Mouse (Mus musculus) macrophage (primary cell): ENCODE data around the gene Efhd1. TPM values are rescaled to one million over a fixed set of nuclear protein-coding genes. Genes with fewer than 3 reads are reported as not detected.

Source experiments
- H3K27ac ChIP-seq: fragments of 350-480 bp; formaldehyde crosslinking; 2 replicates; pipeline ENCODE4 v1.9.0; 2021
- H3K36me3 ChIP-seq: fragments of 350-480 bp; formaldehyde crosslinking; 2 replicates; pipeline ENCODE4 v1.9.0; 2021; ENCODE audit errors: inconsistent target
- H3K4me3 ChIP-seq: fragments of 350-480 bp; formaldehyde crosslinking; 2 replicates; pipeline ENCODE4 v1.9.0; 2021; ENCODE audit errors: inconsistent target
- H3K79me2 ChIP-seq: fragments of 350-480 bp; formaldehyde crosslinking; 2 replicates; pipeline ENCODE4 v1.9.0; 2021; ENCODE audit errors: inconsistent target
- WGBS: methylation state at CpG from one replicate; pipeline ENCODE4 v1.1.7; 2026; ENCODE audit warnings: inconsistent platforms; ENCODE audit not compliant: missing documents; 5-methylcytosine and 5-hydroxymethylcytosine counted together
- polyA plus RNA-seq: library from polyadenylated mRNA; stranded (reverse); fragments of 250-400 nt; gene quantifications from 3 replicates; pipeline ENCODE4 v1.2.4, GENCODE M21; 2018; ENCODE audit warnings: inconsistent platforms

Gene Efhd1
- polyA plus RNA-seq, 1 experiment from 2014 or later: 0.13 TPM

GRCm38 (mm10) chr1:87309621-87310020 lies 45.5 kb downstream of the Efhd1 start:
- Histone ChIP-seq H3K4me3 (no peak overlapping the region), H3K36me3 (no peaks in the 10 kb centered on the region), H3K27ac (no peak overlapping the region), H3K79me2 (no peaks in the 10 kb centered on the region)
- 91% methylated on average over 16 of the region's 16 CpGs for WGBS

- no peak overlapping the region for H3K4me3 ChIP-seq
- no peak overlapping the region for H3K27ac ChIP-seq
- H3K36me3 ChIP-seq: no peaks in the 10 kb centered on the region
- H3K79me2 ChIP-seq: no peaks in the 10 kb centered on the region
- 95% methylated on average over 2 of the region's 2 CpGs for WGBS
These were observed 48.5 kb downstream of the Efhd1 start for GRCm38 (mm10) chr1:87312681-87313080.

- Histone ChIP-seq H3K36me3 (no peaks in the 10 kb centered on the region), H3K27ac (no peak overlapping the region), H3K4me3 (no peak overlapping the region), H3K79me2 (no peaks in the 10 kb centered on the region)
- WGBS: 100% methylated on average over 2 of the region's 2 CpGs
These were observed 49.0 kb downstream of the Efhd1 start for GRCm38 (mm10) chr1:87313116-87313515.

- H3K27ac ChIP-seq: no peak overlapping the region
- H3K79me2 ChIP-seq: no peaks in the 10 kb centered on the region
- no peaks in the 10 kb centered on the region for H3K36me3 ChIP-seq
- H3K4me3 ChIP-seq: no peak overlapping the region
- WGBS: 97% methylated on average over 8 of the region's 8 CpGs
These were observed 49.8 kb downstream of the Efhd1 start for GRCm38 (mm10) chr1:87313843-87314570.

GRCm38 (mm10) chr1:87315431-87315830 lies 51.3 kb downstream of the Efhd1 start:
- Histone ChIP-seq H3K27ac (no peak overlapping the region), H3K4me3 (no peak overlapping the region), H3K36me3 (no peaks in the 10 kb centered on the region), H3K79me2 (no peaks in the 10 kb centered on the region)
- 96% methylated on average over 2 of the region's 2 CpGs for WGBS

GRCm38 (mm10) chr1:87315894-87316293 lies 51.7 kb downstream of the Efhd1 start:
- no peak overlapping the region for H3K27ac ChIP-seq
- no peaks in the 10 kb centered on the region for H3K79me2 ChIP-seq
- WGBS: 53% methylated on average over 2 of the region's 2 CpGs
- H3K4me3 ChIP-seq: no peak overlapping the region
- no peaks in the 10 kb centered on the region for H3K36me3 ChIP-seq

GRCm38 (mm10) chr1:87316672-87317071 lies 52.5 kb downstream of the Efhd1 start:
- Histone ChIP-seq H3K36me3 (no peaks in the 10 kb centered on the region), H3K27ac (no peak overlapping the region), H3K79me2 (no peaks in the 10 kb centered on the region), H3K4me3 (no peak overlapping the region)
- 53% methylated on average over 3 of the region's 3 CpGs for WGBS

- Histone ChIP-seq H3K36me3 (no peaks in the 10 kb centered on the region), H3K79me2 (no peaks in the 10 kb centered on the region), H3K27ac (no peak overlapping the region), H3K4me3 (no peak overlapping the region)
- WGBS: 21% methylated on average over 1 of the region's 1 CpGs
These were observed 56.9 kb downstream of the Efhd1 start for GRCm38 (mm10) chr1:87321071-87321470.

GRCm38 (mm10) chr1:87322778-87323177 lies 58.6 kb downstream of the Efhd1 start:
- peaks cover 5% of the 10 kb centered on the region for H3K79me2 ChIP-seq
- no peak overlapping the region for H3K4me3 ChIP-seq
- no peak overlapping the region for H3K27ac ChIP-seq
- H3K36me3 ChIP-seq: no peaks in the 10 kb centered on the region
- WGBS: 83% methylated on average over 3 of the region's 3 CpGs

- no peak overlapping the region for H3K27ac ChIP-seq
- no peak overlapping the region for H3K4me3 ChIP-seq
- H3K36me3 ChIP-seq: no peaks in the 10 kb centered on the region
- peaks cover 23% of the 10 kb centered on the region for H3K79me2 ChIP-seq
These were observed 60.5 kb downstream of the Efhd1 start for GRCm38 (mm10) chr1:87324649-87325048.

GRCm38 (mm10) chr1:87326742-87327163 lies 62.6 kb downstream of the Efhd1 start, which contains the start of gene Gigyf2:
Gene Gigyf2, plus strand, starts transcription at chr1:87326998.
- H3K27ac ChIP-seq: no peak within 1 kb of the TSS
- H3K4me3 ChIP-seq: peak within 1 kb of the TSS; percentile 71
- H3K36me3 ChIP-seq: no peaks in the 10 kb centered on the region
- peaks cover 44% of the 10 kb centered on the region for H3K79me2 ChIP-seq
- WGBS: 0% methylated on average over 19 of the region's 36 CpGs

- 0% methylated on average over 42 of the region's 53 CpGs for WGBS
- Histone ChIP-seq H3K4me3 (peak overlapping the region; percentile 71), H3K27ac (no peak overlapping the region), H3K36me3 (no peaks in the 10 kb centered on the region), H3K79me2 (peaks cover 50% of the 10 kb centered on the region)
These were observed 63.1 kb downstream of the Efhd1 start for GRCm38 (mm10) chr1:87327165-87327861.

GRCm38 (mm10) chr1:87331774-87332173 lies 67.6 kb downstream of the Efhd1 start:
- WGBS: 98% methylated on average over 4 of the region's 4 CpGs
- H3K4me3 ChIP-seq: no peak overlapping the region
- H3K79me2 ChIP-seq: peaks cover 95% of the 10 kb centered on the region
- no peak overlapping the region for H3K27ac ChIP-seq
- H3K36me3 ChIP-seq: peaks cover 15% of the 10 kb centered on the region

GRCm38 (mm10) chr1:87350576-87350975 lies 86.4 kb downstream of the Efhd1 start:
- no peak overlapping the region for H3K27ac ChIP-seq
- H3K36me3 ChIP-seq: peaks cover 11% of the 10 kb centered on the region; the same call in 1 of the 2 replicates
- H3K79me2 ChIP-seq: peaks cover 71% of the 10 kb centered on the region
- WGBS: 90% methylated on average over 2 of the region's 2 CpGs
- H3K4me3 ChIP-seq: no peak overlapping the region

- H3K36me3 ChIP-seq: peaks cover 12% of the 10 kb centered on the region; the same call in 1 of the 2 replicates
- H3K79me2 ChIP-seq: no peaks in the 10 kb centered on the region
- H3K27ac ChIP-seq: no peak overlapping the region
- no peak overlapping the region for H3K4me3 ChIP-seq
- 100% methylated on average over 1 of the region's 1 CpGs for WGBS
These were observed 96.1 kb downstream of the Efhd1 start for GRCm38 (mm10) chr1:87360276-87360675.
